Mouse (Mus musculus) liver, adult 2 months (tissue): ENCODE measurements around the gene Plppr3.

Source experiments
- CTCF ChIP-seq: fragments of 200-500 bp; IDR thresholded peaks from 2 replicates; pipeline ENCODE4 v1.5.1; 2011; ENCODE audit warnings: low read depth, low read length, control low read depth
- POLR2A ChIP-seq: fragments of 200-500 bp; IDR thresholded peaks from 2 replicates; pipeline ENCODE4 v1.6.1; 2011; ENCODE audit warnings: low read length, control low read depth; ENCODE audit not compliant: insufficient read depth; ENCODE audit errors: extremely low read depth

DNA sequence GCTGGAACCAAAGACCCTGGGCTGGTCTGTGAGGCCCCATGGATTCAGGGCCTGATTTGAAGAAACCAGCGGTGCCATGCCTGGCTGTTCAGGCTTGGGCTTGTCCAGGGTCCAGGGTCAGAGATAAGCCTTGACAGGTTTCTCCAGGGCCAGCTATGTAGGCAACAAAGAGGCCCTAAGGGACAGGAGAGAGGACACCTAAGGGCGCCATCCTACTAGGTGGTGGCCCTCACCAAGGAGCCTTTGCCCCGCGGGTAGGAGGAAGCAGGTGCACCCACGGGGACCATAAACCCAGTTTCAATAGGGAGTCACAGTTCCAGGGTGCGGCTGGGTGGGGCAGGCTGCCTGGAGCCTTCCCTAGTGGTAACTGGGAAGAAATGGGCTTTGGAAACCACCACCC is 51.4 kb downstream of the Plppr3 start:
- TF ChIP-seq POLR2A = no peak
- TF ChIP-seq CTCF = no peak
